ENCODE assay signal across 9 mouse cellular contexts in genomic region chr5:37091171-37091628, GRCm38 (mm10). TPM values are rescaled to one million over a fixed set of nuclear protein-coding genes. Genes with fewer than 3 reads are reported as not detected.
DNase-seq lines count a peak whose midpoint lies in the region; ATAC-seq and TF ChIP-seq lines count a peak whose summit lies in the region.
"Had no signal": no experiment of that assay in that cellular context is flagged by ENCODE, and none has a peak within 500 bp of the region (broad histone marks: within the 10 kb centered on the region; RNA-seq: fewer than 3 reads in every experiment).

No protein-coding gene starts in this region.

- 5% methylated on average over 47 of the region's 47 CpGs for WGBS in kidney, adult 2 months
- under 1% methylated on average over 47 of the region's 47 CpGs for WGBS in forebrain, embryonic 15.5 days
- under 1% methylated on average over 47 of the region's 47 CpGs for WGBS in midbrain, embryonic 14.5 days

- no peaks in the 10 kb centered on the region for H3K9me3 ChIP-seq in forebrain, embryonic 15.5 days
- no peaks in the 10 kb centered on the region for H3K9me3 ChIP-seq in midbrain, embryonic 14.5 days (ENCODE audit: control insufficient read depth, low read length)

- no peaks in the 10 kb centered on the region for H3K36me3 ChIP-seq in kidney, adult 2 months (ENCODE audit: control insufficient read depth, insufficient read depth, low read length)
- H3K36me3 ChIP-seq in forebrain, embryonic 15.5 days = 0 out of 2 replicates have a peak, but pooled peaks cover 4% of the 10 kb centered on the region
- H3K36me3 ChIP-seq in midbrain, embryonic 14.5 days (ENCODE audit: control insufficient read depth, insufficient read depth, low read length) = no peaks in the 10 kb centered on the region

- peak overlapping the region; percentile 39 for H3K9ac ChIP-seq in forebrain, embryonic 15.5 days (replicated peaks)
- no peak overlapping the region; the same call in 1 of the 2 replicates for H3K9ac ChIP-seq in midbrain, embryonic 14.5 days (replicated peaks; ENCODE audit: low read length)

- intact Hi-C loops in gastrocnemius, postnatal 14 days (cut with DNase I; ENCODE audit: low total_unique reads) = no loop called here

- no peaks in the 10 kb centered on the region for H3K27me3 ChIP-seq in kidney, adult 2 months (replicated peaks; ENCODE audit: control insufficient read depth, insufficient read depth, low read length)
- H3K27me3 ChIP-seq in forebrain, embryonic 15.5 days = peaks cover 20% of the 10 kb centered on the region; the same call in 1 of the 2 replicates
- H3K27me3 ChIP-seq in midbrain, embryonic 14.5 days (ENCODE audit: control insufficient read depth, insufficient read depth, low read length) = 0 out of 2 replicates have a peak, but pooled peaks cover 18% of the 10 kb centered on the region

- H3K4me3 ChIP-seq in kidney, adult 2 months (ENCODE audit: insufficient read depth, low read depth, low read length) = no peak overlapping the region
- H3K4me3 ChIP-seq in forebrain, embryonic 15.5 days = peak overlapping the region; percentile 36
- peak overlapping the region; percentile 21 for H3K4me3 ChIP-seq in midbrain, embryonic 14.5 days (replicated peaks; ENCODE audit: low read depth, low read length)

- no peak overlapping the region for H3K27ac ChIP-seq in kidney, adult 2 months (ENCODE audit: insufficient read depth, low read depth, low read length)
- H3K27ac ChIP-seq in forebrain, embryonic 15.5 days (replicated peaks) = 0 out of 2 replicates have a peak overlapping the region, but pooled peaks have one; percentile 19
- peak overlapping the region; percentile 6; the same call in 1 of the 2 replicates for H3K27ac ChIP-seq in midbrain, embryonic 14.5 days (replicated peaks; ENCODE audit: low read depth, low read length)

- TF ChIP-seq CTCF in kidney, adult 2 months (conservative IDR thresholded peaks at IDR 0.05; ENCODE audit: insufficient read depth, insufficient read length, low read depth, low read length) = no peak

- TF ChIP-seq POLR2A in kidney, adult 2 months (IDR thresholded peaks at IDR 0.05; ENCODE audit: low read depth, low read length) = no peak

- no peaks in the 10 kb centered on the region for H3K4me1 ChIP-seq in kidney, adult 2 months (ENCODE audit: control insufficient read depth, insufficient read depth, low read length)
- peaks cover 12% of the 10 kb centered on the region for H3K4me1 ChIP-seq in forebrain, embryonic 15.5 days
- peaks cover 3% of the 10 kb centered on the region; the same call in 1 of the 2 replicates for H3K4me1 ChIP-seq in midbrain, embryonic 14.5 days (ENCODE audit: control insufficient read depth, insufficient read depth, low read length)

- peak; percentile 28 for DNase-seq in kidney, postnatal 10 days
- DNase-seq in kidney, adult 2 months = no peak
- DNase-seq in midbrain, embryonic 14.5 days = peak; percentile 82
- DNase-seq in natural killer cell, adult 2 months (ENCODE audit: low spot score in 2 of 2) = no peak
- DNase-seq in gastrocnemius, postnatal 14 days = no peak

- ATAC-seq in cerebellum, adult (ENCODE audit: insufficient number of reproducible peaks, low FRiP score, low TSS enrichment) = peak; percentile 51
- ATAC-seq in forebrain, embryonic 15.5 days (replicated peaks) = peak; percentile 47; the same call in 1 of the 2 replicates
- peak; percentile 27; the same call in 1 of the 2 replicates for ATAC-seq in midbrain, embryonic 14.5 days (ENCODE audit: low FRiP score, low TSS enrichment)
- ATAC-seq in CD4-positive, CD25-positive, alpha-beta regulatory T cell, adult 4 months = no peak
- ATAC-seq: Patski had no signal

- peak overlapping the region; percentile 64 for H3K4me2 ChIP-seq in forebrain, embryonic 15.5 days (replicated peaks)
- H3K4me2 ChIP-seq in midbrain, embryonic 14.5 days (ENCODE audit: low read length) = peak overlapping the region; percentile 53

RNA-seq across cellular contexts. Expression of gene Gm1043, which starts 6.0 kb away (rescaled TPM):
- 0.08 TPM in 2 replicates for polyA plus RNA-seq in kidney, adult 2 months (2012; rRNA removed)
- 2.3 and 2.6 TPM in 2 replicates for polyA plus RNA-seq in forebrain, embryonic 15.5 days (2015; fragmentation: Nextera tagmentation; extraction: Ambion mirVana)
- polyA plus RNA-seq in midbrain, embryonic 14.5 days (2014; fragmentation: Nextera tagmentation; extraction: Ambion mirVana) = 1.7 and 2.0 TPM in 2 replicates
- 1 to 10 TPM; 2.4 to 4.2 TPM for polyA plus RNA-seq in CD4-positive, CD25-positive, alpha-beta regulatory T cell, adult 4 months (2017; shearing (Covaris generic))
- total RNA-seq in gastrocnemius, postnatal 14 days (2021) = not detected
- polyA plus RNA-seq: Patski had no signal

Comparison
In these comparisons a context has a peak if more than half of its experiments do, and no peak if none do; other contexts are left out.
1. DNase-seq: peak in kidney, postnatal 10 days (single experiment) and midbrain, embryonic 14.5 days (single experiment); none in kidney, adult 2 months (single experiment), natural killer cell, adult 2 months (0 of 2) and gastrocnemius, postnatal 14 days (single experiment).